Mouse (Mus musculus) liver, postnatal 0 days (tissue): ENCODE measurements around the gene Dpm2. TPM values are rescaled to one million over a fixed set of nuclear protein-coding genes. Genes with fewer than 3 reads are reported as not detected.

Experiments used
- ATAC-seq: fragments of 200-750 bp; cut with Nextera tagmentation; 2 replicates; pipeline ENCODE4 v1.8.0; 2017; ENCODE audit warnings: mild to moderate bottlenecking, moderate library complexity
- DNase-seq: peaks from one replicate; pipeline ENCODE4 v3.0.0-alpha.2; 2016
- H3K27ac ChIP-seq: fragments of 300-500 bp; sonication (generic); 2 replicates; pipeline ENCODE4 v1.5.1; 2014; ENCODE audit warnings: antibody characterized with exemption, moderate library complexity, mild to moderate bottlenecking, low read depth
- H3K27me3 ChIP-seq: fragments of 300-500 bp; sonication (generic); 2 replicates; pipeline ENCODE4 v1.6.1; 2014; ENCODE audit warnings: low read length, control low read depth, mixed read lengths; ENCODE audit not compliant: insufficient read depth
- H3K36me3 ChIP-seq: fragments of 300-500 bp; sonication (generic); replicated peaks from 2 replicates; pipeline ENCODE4 v1.6.1; 2014; ENCODE audit warnings: mild to moderate bottlenecking, control low read depth, low read length, moderate library complexity, mixed read lengths; ENCODE audit not compliant: insufficient read depth
- H3K4me1 ChIP-seq: fragments of 300-500 bp; sonication (generic); 2 replicates; pipeline ENCODE4 v1.6.1; 2014; ENCODE audit warnings: antibody characterized with exemption, mild to moderate bottlenecking, control low read depth; ENCODE audit not compliant: insufficient read depth
- H3K4me2 ChIP-seq: fragments of 300-500 bp; sonication (generic); 2 replicates; pipeline ENCODE4 v1.6.1; 2014; ENCODE audit warnings: low read depth, mild to moderate bottlenecking, low read length, moderate library complexity, mixed read lengths
- H3K4me3 ChIP-seq: fragments of 300-500 bp; sonication (generic); 2 replicates; pipeline ENCODE4 v1.5.1; 2014; ENCODE audit warnings: low read depth, low read length
- H3K9ac ChIP-seq: fragments of 300-500 bp; sonication (generic); replicated peaks from 2 replicates; pipeline ENCODE4 v1.6.1; 2014; ENCODE audit warnings: mild to moderate bottlenecking, moderate library complexity
- H3K9me3 ChIP-seq: fragments of 300-500 bp; sonication (generic); 2 replicates; pipeline ENCODE4 v1.6.1; 2016; ENCODE audit warnings: mild to moderate bottlenecking, control low read depth, low read length, mixed read lengths
- CTCF ChIP-seq: sonication (generic); IDR thresholded peaks from 2 replicates; pipeline ENCODE4 v1.5.1; 2016; ENCODE audit warnings: antibody characterized with exemption, low read depth
- EP300 ChIP-seq: IDR thresholded peaks from 2 replicates; pipeline ENCODE4 v1.6.1; 2016; ENCODE audit warnings: antibody characterized with exemption, low read depth, mild to moderate bottlenecking
- WGBS: fragments of 180-500 bp; shearing (Covaris S2); extraction: QIAGEN DNeasy Blood & Tissue Kit; methylation state at CpG from one replicate; pipeline ENCODE4 v1.1.7; 2014; ENCODE audit not compliant: insufficient replicate concordance; 5-methylcytosine and 5-hydroxymethylcytosine counted together
- polyA plus RNA-seq: library from polyadenylated mRNA; unstranded; fragments of >200 nt; fragmentation: Nextera tagmentation; extraction: Ambion mirVana; gene quantifications from 2 replicates; pipeline ENCODE4 v1.2.1, GENCODE M21; 2015

The Dpm2 gene
- polyA plus RNA-seq, 1 experiment from 2014 or later: 41.7 TPM

- Histone ChIP-seq H3K4me3 (no peak overlapping the region), H3K4me1 (peaks cover 29% of the 10 kb centered on the region), H3K4me2 (no peak overlapping the region), H3K27ac (no peak overlapping the region), H3K27me3 (0 out of 2 replicates have a peak, but pooled peaks cover 1% of the 10 kb centered on the region), H3K9me3 (no peaks in the 10 kb centered on the region), H3K9ac (no peak overlapping the region; the same call in 1 of the 2 replicates), H3K36me3 (no peaks in the 10 kb centered on the region; the same call in 1 of the 2 replicates)
- 31% methylated on average over 4 of the region's 4 CpGs for WGBS
- TF ChIP-seq EP300: no peak
- TF ChIP-seq CTCF: no peak
- no peak for ATAC-seq
- DNase-seq: no peak
Measured at GRCm38 (mm10) chr2:32541986-32542573, 28.6 kb upstream of the Dpm2 start.

GRCm38 (mm10) chr2:32543031-32543449 lies 27.6 kb upstream of the Dpm2 start:
- Histone ChIP-seq H3K9me3 (no peaks in the 10 kb centered on the region), H3K4me2 (no peak overlapping the region), H3K9ac (no peak overlapping the region), H3K4me3 (no peak overlapping the region), H3K27me3 (no peaks in the 10 kb centered on the region), H3K27ac (no peak overlapping the region), H3K4me1 (peaks cover 22% of the 10 kb centered on the region; the same call in 1 of the 2 replicates), H3K36me3 (no peaks in the 10 kb centered on the region; the same call in 1 of the 2 replicates)
- 68% methylated on average over 3 of the region's 3 CpGs for WGBS
- ATAC-seq (no peak), DNase-seq (no peak)
- TF ChIP-seq EP300 (no peak), CTCF (no peak)

GRCm38 (mm10) chr2:32546951-32547350 lies 23.7 kb upstream of the Dpm2 start:
- no peaks in the 10 kb centered on the region for H3K9me3 ChIP-seq
- WGBS: 81% methylated on average over 1 of the region's 1 CpGs
- no peaks in the 10 kb centered on the region; the same call in 1 of the 2 replicates for H3K36me3 ChIP-seq
- no peak overlapping the region for H3K27ac ChIP-seq
- DNase-seq (no peak), ATAC-seq (no peak)
- peaks cover 12% of the 10 kb centered on the region; the same call in 1 of the 2 replicates for H3K4me1 ChIP-seq
- H3K27me3 ChIP-seq: no peaks in the 10 kb centered on the region
- H3K4me2 ChIP-seq: no peak overlapping the region
- no peak overlapping the region for H3K4me3 ChIP-seq
- TF ChIP-seq EP300: no peak
- no peak for TF ChIP-seq CTCF
- no peak overlapping the region for H3K9ac ChIP-seq

GRCm38 (mm10) chr2:32547380-32547779 lies 23.3 kb upstream of the Dpm2 start:
- Histone ChIP-seq H3K4me2 (no peak overlapping the region), H3K4me1 (peaks cover 8% of the 10 kb centered on the region; the same call in 1 of the 2 replicates), H3K27me3 (no peaks in the 10 kb centered on the region), H3K36me3 (no peaks in the 10 kb centered on the region; the same call in 1 of the 2 replicates), H3K9me3 (no peaks in the 10 kb centered on the region), H3K27ac (no peak overlapping the region), H3K4me3 (no peak overlapping the region), H3K9ac (no peak overlapping the region)
- DNase-seq: no peak
- WGBS: 76% methylated on average over 5 of the region's 5 CpGs
- no peak for ATAC-seq
- TF ChIP-seq EP300 (no peak), CTCF (no peak)

- no peak overlapping the region for H3K4me2 ChIP-seq
- no peak for TF ChIP-seq EP300
- no peak for TF ChIP-seq CTCF
- no peaks in the 10 kb centered on the region; the same call in 1 of the 2 replicates for H3K36me3 ChIP-seq
- ATAC-seq (no peak), DNase-seq (no peak)
- H3K4me3 ChIP-seq: no peak overlapping the region
- H3K4me1 ChIP-seq: peaks cover 7% of the 10 kb centered on the region; the same call in 1 of the 2 replicates
- H3K27ac ChIP-seq: no peak overlapping the region
- WGBS: 64% methylated on average over 7 of the region's 7 CpGs
- no peaks in the 10 kb centered on the region for H3K9me3 ChIP-seq
- no peak overlapping the region for H3K9ac ChIP-seq
- H3K27me3 ChIP-seq: no peaks in the 10 kb centered on the region
Measured at GRCm38 (mm10) chr2:32547964-32548739, 22.5 kb upstream of the Dpm2 start.

- Histone ChIP-seq H3K9me3 (no peaks in the 10 kb centered on the region), H3K4me2 (no peak overlapping the region), H3K9ac (no peak overlapping the region), H3K4me3 (no peak overlapping the region), H3K36me3 (no peaks in the 10 kb centered on the region; the same call in 1 of the 2 replicates), H3K27me3 (no peaks in the 10 kb centered on the region), H3K4me1 (peaks cover 7% of the 10 kb centered on the region; the same call in 1 of the 2 replicates), H3K27ac (no peak overlapping the region)
- WGBS: 80% methylated on average over 9 of the region's 9 CpGs
- ATAC-seq (no peak), DNase-seq (no peak)
- TF ChIP-seq EP300: no peak
Measured at GRCm38 (mm10) chr2:32549171-32549570, 21.5 kb upstream of the Dpm2 start.
